Mouse (Mus musculus): ENCODE measurements around the gene Fbxl12. TPM values are rescaled to one million over a fixed set of nuclear protein-coding genes. Genes with fewer than 3 reads are reported as not detected.

Fbxl12 gene
- polyA plus RNA-seq, 1 experiment from 2014 or later, result 16.4 TPM

GRCm38 (mm10) chr9:20666510-20667034 lies 22.0 kb upstream of the Fbxl12 start:
- H3K4me3 ChIP-seq (replicated peaks), result no peak overlapping the region
- H3K27ac ChIP-seq, result no peak overlapping the region
- no peak for ATAC-seq (ENCODE audit: low FRiP score)
- no peaks in the 10 kb centered on the region for H3K9me3 ChIP-seq
- no peak overlapping the region for H3K9ac ChIP-seq
- H3K36me3 ChIP-seq (replicated peaks), result peaks cover 38% of the 10 kb centered on the region
- no peaks in the 10 kb centered on the region for H3K27me3 ChIP-seq
- H3K4me1 ChIP-seq, result peaks cover 44% of the 10 kb centered on the region
- WGBS, result 17% methylated on average over 7 of the region's 7 CpGs
- no peak overlapping the region for H3K4me2 ChIP-seq

- Histone ChIP-seq H3K4me2 (no peak overlapping the region; the same call in 1 of the 2 replicates), H3K4me3 (replicated peaks) (no peak overlapping the region), H3K27ac (peak overlapping the region; percentile 84; the same call in 1 of the 2 replicates), H3K9ac (no peak overlapping the region), H3K4me1 (peaks cover 44% of the 10 kb centered on the region), H3K36me3 (replicated peaks) (peaks cover 43% of the 10 kb centered on the region), H3K27me3 (no peaks in the 10 kb centered on the region), H3K9me3 (no peaks in the 10 kb centered on the region)
- WGBS, result 14% methylated on average over 8 of the region's 8 CpGs
- peak; percentile 21; the same call in 1 of the 2 replicates for ATAC-seq (ENCODE audit: low FRiP score)
These were observed 21.4 kb upstream of the Fbxl12 start for GRCm38 (mm10) chr9:20665925-20666324.

GRCm38 (mm10) chr9:20664982-20665637 lies 20.5 kb upstream of the Fbxl12 start:
- peak overlapping the region; percentile 84 for H3K27ac ChIP-seq
- H3K4me1 ChIP-seq, result peaks cover 44% of the 10 kb centered on the region
- 79% methylated on average over 5 of the region's 5 CpGs for WGBS
- H3K36me3 ChIP-seq (replicated peaks), result peaks cover 51% of the 10 kb centered on the region
- H3K27me3 ChIP-seq, result no peaks in the 10 kb centered on the region
- H3K4me2 ChIP-seq, result no peak overlapping the region
- no peaks in the 10 kb centered on the region for H3K9me3 ChIP-seq
- no peak overlapping the region for H3K4me3 ChIP-seq (replicated peaks)
- H3K9ac ChIP-seq, result no peak overlapping the region
- ATAC-seq (ENCODE audit: low FRiP score), result no peak

- H3K9ac ChIP-seq, result no peak overlapping the region; the same call in 1 of the 2 replicates
These were observed 19.8 kb upstream of the Fbxl12 start for GRCm38 (mm10) chr9:20664366-20664765.

GRCm38 (mm10) chr9:20663956-20664355 lies 19.4 kb upstream of the Fbxl12 start:
- 65% methylated on average over 2 of the region's 2 CpGs for WGBS
- no peak overlapping the region; the same call in 1 of the 2 replicates for H3K4me2 ChIP-seq
- peak; percentile 51 for ATAC-seq (ENCODE audit: low FRiP score)
- H3K9me3 ChIP-seq, result no peaks in the 10 kb centered on the region
- H3K27ac ChIP-seq, result peak overlapping the region; percentile 84
- H3K4me1 ChIP-seq, result peaks cover 44% of the 10 kb centered on the region
- no peak overlapping the region for H3K9ac ChIP-seq
- no peaks in the 10 kb centered on the region for H3K27me3 ChIP-seq
- H3K36me3 ChIP-seq (replicated peaks), result peaks cover 61% of the 10 kb centered on the region
- H3K4me3 ChIP-seq (replicated peaks), result no peak overlapping the region

More at GRCm38 (mm10) chr9:20664366-20664765, 19.8 kb upstream of the Fbxl12 start:
- Histone ChIP-seq H3K4me2 (no peak overlapping the region; the same call in 1 of the 2 replicates), H3K27me3 (no peaks in the 10 kb centered on the region), H3K4me3 (replicated peaks) (no peak overlapping the region), H3K4me1 (peaks cover 44% of the 10 kb centered on the region), H3K9me3 (no peaks in the 10 kb centered on the region), H3K36me3 (replicated peaks) (peaks cover 57% of the 10 kb centered on the region), H3K27ac (peak overlapping the region; percentile 84)
- peak; percentile 4; the same call in 1 of the 2 replicates for ATAC-seq (ENCODE audit: low FRiP score)
- WGBS, result 77% methylated on average over 2 of the region's 2 CpGs

GRCm38 (mm10) chr9:20662874-20663273 lies 18.3 kb upstream of the Fbxl12 start:
- no peak overlapping the region for H3K4me3 ChIP-seq (replicated peaks)
- 0 out of 2 replicates have a peak overlapping the region, but pooled peaks have one; percentile 5 for H3K9ac ChIP-seq
- 92% methylated on average over 8 of the region's 8 CpGs for WGBS
- no peak for ATAC-seq (ENCODE audit: low FRiP score)
- no peaks in the 10 kb centered on the region for H3K9me3 ChIP-seq
- H3K4me1 ChIP-seq, result peaks cover 44% of the 10 kb centered on the region
- no peak overlapping the region for H3K4me2 ChIP-seq
- peaks cover 67% of the 10 kb centered on the region for H3K36me3 ChIP-seq (replicated peaks)
- H3K27ac ChIP-seq, result peak overlapping the region; percentile 84
- H3K27me3 ChIP-seq, result no peaks in the 10 kb centered on the region

- 52% methylated on average over 3 of the region's 3 CpGs for WGBS
- no peak overlapping the region for H3K4me2 ChIP-seq
- H3K36me3 ChIP-seq (replicated peaks), result peaks cover 73% of the 10 kb centered on the region
- peaks cover 44% of the 10 kb centered on the region for H3K4me1 ChIP-seq
- peak overlapping the region; percentile 84; the same call in 1 of the 2 replicates for H3K27ac ChIP-seq
- H3K9ac ChIP-seq, result 0 out of 2 replicates have a peak overlapping the region, but pooled peaks have one; percentile 5
- no peak overlapping the region for H3K4me3 ChIP-seq (replicated peaks)
- ATAC-seq (ENCODE audit: low FRiP score), result peak; percentile 36; the same call in 1 of the 2 replicates
- H3K9me3 ChIP-seq, result no peaks in the 10 kb centered on the region
- H3K27me3 ChIP-seq, result no peaks in the 10 kb centered on the region
These were observed 17.8 kb upstream of the Fbxl12 start for GRCm38 (mm10) chr9:20662325-20662724.

GRCm38 (mm10) chr9:20657546-20657945 lies 13.0 kb upstream of the Fbxl12 start:
- no peak overlapping the region for H3K4me3 ChIP-seq (replicated peaks)
- H3K27ac ChIP-seq, result no peak overlapping the region
- no peaks in the 10 kb centered on the region for H3K9me3 ChIP-seq
- H3K4me1 ChIP-seq, result peaks cover 31% of the 10 kb centered on the region
- H3K4me2 ChIP-seq, result no peak overlapping the region
- no peaks in the 10 kb centered on the region for H3K27me3 ChIP-seq
- no peak overlapping the region for H3K9ac ChIP-seq
- no peak for ATAC-seq (ENCODE audit: low FRiP score)
- peaks cover 86% of the 10 kb centered on the region for H3K36me3 ChIP-seq (replicated peaks)
- 96% methylated on average over 3 of the region's 3 CpGs for WGBS

GRCm38 (mm10) chr9:20653859-20654258 lies 9.3 kb upstream of the Fbxl12 start:
- no peak overlapping the region for H3K9ac ChIP-seq
- ATAC-seq (ENCODE audit: low FRiP score), result no peak
- H3K4me1 ChIP-seq, result peaks cover 40% of the 10 kb centered on the region
- WGBS, result 93% methylated on average over 3 of the region's 3 CpGs
- H3K4me2 ChIP-seq, result peak overlapping the region; percentile 79; the same call in 1 of the 2 replicates
- peaks cover 60% of the 10 kb centered on the region for H3K36me3 ChIP-seq (replicated peaks)
- H3K4me3 ChIP-seq (replicated peaks), result no peak overlapping the region
- H3K27ac ChIP-seq, result no peak overlapping the region
- H3K27me3 ChIP-seq, result no peaks in the 10 kb centered on the region
- no peaks in the 10 kb centered on the region for H3K9me3 ChIP-seq

- under 1% methylated on average over 25 of the region's 25 CpGs for WGBS
- Histone ChIP-seq H3K4me2 (peak overlapping the region; percentile 79), H3K9ac (peak overlapping the region; percentile 90), H3K4me3 (replicated peaks) (peak overlapping the region; percentile 94), H3K27ac (peak overlapping the region; percentile 65), H3K36me3 (replicated peaks) (peaks cover 57% of the 10 kb centered on the region), H3K4me1 (peaks cover 40% of the 10 kb centered on the region), H3K27me3 (no peaks in the 10 kb centered on the region), H3K9me3 (no peaks in the 10 kb centered on the region)
- peak; percentile 48 for ATAC-seq (ENCODE audit: low FRiP score)
These were observed 7.7 kb upstream of the Fbxl12 start for GRCm38 (mm10) chr9:20652260-20652658.

GRCm38 (mm10) chr9:20651602-20652259 lies 7.2 kb upstream of the Fbxl12 start, which contains the start of gene Pin1:
Gene Pin1, plus strand, starts transcription at chr9:20652095.
- under 1% methylated on average over 44 of the region's 45 CpGs for WGBS
- Histone ChIP-seq H3K4me3 (replicated peaks) (peak within 1 kb of the TSS; percentile 94), H3K4me1 (peaks cover 40% of the 10 kb centered on the region), H3K36me3 (replicated peaks) (peaks cover 54% of the 10 kb centered on the region), H3K27me3 (no peaks in the 10 kb centered on the region), H3K9ac (peak within 1 kb of the TSS; percentile 90), H3K27ac (peak within 1 kb of the TSS; percentile 65), H3K9me3 (no peaks in the 10 kb centered on the region), H3K4me2 (peak within 1 kb of the TSS; percentile 79)
- peak; percentile 99 for ATAC-seq (ENCODE audit: low FRiP score)

- WGBS, result 3% methylated on average over 17 of the region's 17 CpGs
- Histone ChIP-seq H3K27me3 (no peaks in the 10 kb centered on the region), H3K27ac (peak overlapping the region; percentile 81), H3K4me1 (peaks cover 42% of the 10 kb centered on the region), H3K9ac (peak overlapping the region; percentile 86), H3K9me3 (no peaks in the 10 kb centered on the region), H3K4me2 (peak overlapping the region; percentile 98), H3K36me3 (replicated peaks) (peaks cover 29% of the 10 kb centered on the region), H3K4me3 (replicated peaks) (peak overlapping the region; percentile 84)
- ATAC-seq (ENCODE audit: low FRiP score), result no peak
These were observed 554 bp upstream of the Fbxl12 start for GRCm38 (mm10) chr9:20645121-20645520.

All from forebrain, embryonic 12.5 days (tissue).